Mouse (Mus musculus) stomach, embryonic 14.5 days (tissue): ENCODE results near the gene Styx. TPM values are rescaled to one million over a fixed set of nuclear protein-coding genes. Genes with fewer than 3 reads are reported as not detected.
A peak's percentile ranks its signal among the peaks of the same experiment; 100 is the strongest.
"Not testable (repeated sequence)": the region's sequence is repeated elsewhere in the genome, so short reads cannot be mapped to it uniquely, and the experiment has no call there.

Experiments
- ATAC-seq: fragments of 200-750 bp; cut with Nextera tagmentation; 2 replicates; pipeline ENCODE4 v1.8.0; 2017; ENCODE audit warnings: low read depth, moderate TSS enrichment; ENCODE audit not compliant: insufficient number of reproducible peaks, insufficient read depth, low FRiP score
- H3K27ac ChIP-seq: fragments of 300-500 bp; sonication (generic); 2 replicates; pipeline ENCODE4 v1.5.1; 2014; ENCODE audit warnings: mild to moderate bottlenecking, low read length, moderate library complexity, mixed read lengths
- H3K27me3 ChIP-seq: fragments of 300-500 bp; sonication (generic); 2 replicates; pipeline ENCODE4 v1.6.1; 2014; ENCODE audit warnings: low read length, control low read depth, mixed read lengths; ENCODE audit not compliant: control insufficient read depth, insufficient read depth
- H3K36me3 ChIP-seq: fragments of 300-500 bp; sonication (generic); 2 replicates; pipeline ENCODE4 v1.6.1; 2014; ENCODE audit warnings: mild to moderate bottlenecking, control low read depth, low read length, moderate library complexity, mixed read lengths; ENCODE audit not compliant: control insufficient read depth, insufficient read depth
- H3K4me1 ChIP-seq: fragments of 300-500 bp; sonication (generic); 2 replicates; pipeline ENCODE4 v1.6.1; 2014; ENCODE audit warnings: low read length, control low read depth, mixed read lengths; ENCODE audit not compliant: control insufficient read depth, insufficient read depth
- H3K4me2 ChIP-seq: fragments of 300-500 bp; sonication (generic); replicated peaks from 2 replicates; pipeline ENCODE4 v1.6.1; 2014; ENCODE audit warnings: low read depth, low read length, control low read depth
- H3K4me3 ChIP-seq: fragments of 300-500 bp; sonication (generic); 2 replicates; pipeline ENCODE4 v1.5.1; 2014; ENCODE audit warnings: low read depth, low read length, control low read depth
- H3K9ac ChIP-seq: fragments of 300-500 bp; sonication (generic); replicated peaks from 2 replicates; pipeline ENCODE4 v1.6.1; 2014; ENCODE audit warnings: low read depth, mild to moderate bottlenecking, control low read depth, low read length, moderate library complexity, mixed read lengths
- H3K9me3 ChIP-seq: fragments of 300-500 bp; sonication (generic); 2 replicates; pipeline ENCODE4 v1.6.1; 2016; ENCODE audit warnings: low read depth, low read length, control low read depth; ENCODE audit not compliant: control insufficient read depth
- WGBS: fragments of 180-500 bp; shearing (Covaris S2); extraction: QIAGEN DNeasy Blood & Tissue Kit; methylation state at CpG from one replicate; pipeline ENCODE4 v1.1.7; 2014; 5-methylcytosine and 5-hydroxymethylcytosine counted together
- polyA plus RNA-seq: library from polyadenylated mRNA; unstranded; fragments of >200 nt; fragmentation: Nextera tagmentation; extraction: Ambion mirVana; gene quantifications from 2 replicates; pipeline ENCODE4 v1.2.1, GENCODE M21; 2014

Styx gene
- polyA plus RNA-seq, 1 experiment from 2014 or later = 75.3 TPM

DNA sequence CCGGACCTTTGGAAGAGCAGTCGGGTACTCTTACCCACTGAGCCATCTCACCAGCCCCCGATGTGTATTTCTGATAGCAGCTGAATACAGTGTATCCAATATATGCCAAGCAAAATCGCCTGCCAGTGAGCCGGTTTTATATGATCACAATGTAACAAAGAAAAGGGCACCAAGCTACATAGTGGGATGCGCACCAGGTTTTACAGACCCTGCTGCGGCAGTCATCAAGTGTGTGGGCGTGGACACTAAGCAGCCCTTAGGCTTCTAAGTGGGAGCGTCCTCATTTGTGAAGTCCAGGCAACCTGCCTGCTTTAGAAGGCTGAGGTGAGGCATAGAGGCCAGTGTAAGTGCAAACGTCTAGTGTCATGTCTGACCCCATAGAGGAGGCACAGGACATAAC, 109.6 kb downstream of the Styx start:
- peaks cover 32% of the 10 kb centered on the region for H3K36me3 ChIP-seq
- H3K27me3 ChIP-seq = no peaks in the 10 kb centered on the region
- 91% methylated on average over 10 of the region's 10 CpGs for WGBS
- H3K4me3 ChIP-seq = no peak overlapping the region
- no peak for ATAC-seq
- H3K4me1 ChIP-seq = peaks cover 20% of the 10 kb centered on the region; the same call in 1 of the 2 replicates
- no peaks in the 10 kb centered on the region for H3K9me3 ChIP-seq
- no peak overlapping the region for H3K27ac ChIP-seq
- no peak overlapping the region for H3K4me2 ChIP-seq
- no peak overlapping the region for H3K9ac ChIP-seq

DNA sequence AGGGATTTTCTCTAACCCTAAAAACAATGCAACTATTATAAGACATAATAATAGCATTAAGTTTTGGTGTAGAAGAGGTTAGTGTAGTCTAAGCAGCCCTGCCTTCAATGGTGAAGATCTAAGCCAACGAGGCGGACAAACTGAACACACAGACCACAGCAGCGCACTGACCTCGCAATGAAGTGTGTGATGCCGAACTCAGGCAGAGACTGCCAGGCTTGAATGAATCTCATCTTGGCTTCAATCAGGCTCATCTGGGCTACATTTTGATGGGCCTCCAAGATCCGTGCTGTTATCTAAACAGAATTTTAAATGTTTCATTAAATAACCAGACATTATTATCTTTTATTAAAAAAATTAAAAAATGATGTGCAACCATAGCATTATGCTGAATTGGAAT, 111.1 kb downstream of the Styx start:
- peaks cover 41% of the 10 kb centered on the region for H3K36me3 ChIP-seq
- H3K9ac ChIP-seq = no peak overlapping the region
- H3K27ac ChIP-seq = no peak overlapping the region
- H3K4me2 ChIP-seq = no peak overlapping the region
- H3K4me1 ChIP-seq = peaks cover 12% of the 10 kb centered on the region; the same call in 1 of the 2 replicates
- no peaks in the 10 kb centered on the region for H3K27me3 ChIP-seq
- ATAC-seq = no peak
- H3K9me3 ChIP-seq = no peaks in the 10 kb centered on the region
- 98% methylated on average over 6 of the region's 6 CpGs for WGBS
- no peak overlapping the region for H3K4me3 ChIP-seq

DNA sequence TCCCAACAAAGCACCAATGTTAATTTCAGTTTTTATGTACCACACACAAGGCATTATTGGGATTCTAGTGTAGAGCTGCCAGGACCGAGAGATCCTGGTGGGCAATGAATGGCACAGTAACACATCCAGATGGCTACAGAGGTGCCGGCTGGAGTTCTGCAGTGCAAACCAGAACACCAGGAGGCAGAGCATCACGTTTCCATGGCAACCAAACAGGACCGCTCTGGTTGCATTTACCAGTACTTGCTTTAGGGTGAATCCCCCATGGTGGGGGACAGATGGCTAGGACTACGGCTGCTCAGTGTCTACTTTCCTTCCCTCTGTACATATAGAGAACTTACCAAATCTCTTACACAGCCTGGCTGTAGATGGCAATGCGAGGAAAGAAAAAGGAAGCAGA, 111.5 kb downstream of the Styx start:
- Histone ChIP-seq H3K9ac (no peak overlapping the region), H3K9me3 (no peaks in the 10 kb centered on the region), H3K27ac (no peak overlapping the region), H3K4me1 (peaks cover 9% of the 10 kb centered on the region; the same call in 1 of the 2 replicates), H3K4me3 (no peak overlapping the region), H3K27me3 (no peaks in the 10 kb centered on the region), H3K36me3 (peaks cover 46% of the 10 kb centered on the region), H3K4me2 (no peak overlapping the region)
- ATAC-seq = no peak
- WGBS = 67% methylated on average over 6 of the region's 6 CpGs

DNA sequence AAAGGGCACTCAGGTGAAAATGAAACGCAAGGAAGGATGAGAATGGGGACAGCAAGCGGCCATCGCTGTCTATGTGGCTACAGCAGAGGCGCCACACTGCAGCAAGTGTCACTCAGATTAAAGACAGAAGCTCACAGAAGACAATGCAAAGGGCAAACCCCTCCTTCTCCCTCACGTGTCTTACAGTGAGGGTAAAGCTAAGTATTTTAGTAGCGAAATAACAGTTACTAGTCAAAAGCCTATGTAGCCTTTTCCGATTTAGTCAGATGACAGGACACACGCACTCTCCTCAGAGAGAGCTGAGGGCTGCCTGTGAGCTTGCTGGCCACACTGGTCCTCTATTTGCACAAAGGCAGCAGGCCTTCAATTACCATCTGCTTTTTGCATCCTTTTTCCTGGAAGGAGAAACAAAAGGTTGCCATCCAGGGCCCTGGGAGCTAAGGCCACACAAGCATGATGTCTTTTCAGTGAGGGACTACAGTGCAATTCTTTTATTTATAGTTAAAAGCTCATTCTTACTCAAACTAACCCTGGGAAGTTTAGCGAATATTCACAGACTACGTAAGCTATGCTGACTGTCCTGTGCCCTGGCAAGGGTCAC, 112.1 kb downstream of the Styx start:
- H3K4me3 ChIP-seq = no peak overlapping the region
- no peak overlapping the region for H3K4me2 ChIP-seq
- 68% methylated on average over 10 of the region's 10 CpGs for WGBS
- ATAC-seq = no peak
- H3K4me1 ChIP-seq = peaks cover 9% of the 10 kb centered on the region; the same call in 1 of the 2 replicates
- H3K9me3 ChIP-seq = no peaks in the 10 kb centered on the region
- H3K27ac ChIP-seq = peak overlapping the region; percentile 56; the same call in 1 of the 2 replicates
- no peak overlapping the region for H3K9ac ChIP-seq
- peaks cover 52% of the 10 kb centered on the region for H3K36me3 ChIP-seq
- no peaks in the 10 kb centered on the region for H3K27me3 ChIP-seq

DNA sequence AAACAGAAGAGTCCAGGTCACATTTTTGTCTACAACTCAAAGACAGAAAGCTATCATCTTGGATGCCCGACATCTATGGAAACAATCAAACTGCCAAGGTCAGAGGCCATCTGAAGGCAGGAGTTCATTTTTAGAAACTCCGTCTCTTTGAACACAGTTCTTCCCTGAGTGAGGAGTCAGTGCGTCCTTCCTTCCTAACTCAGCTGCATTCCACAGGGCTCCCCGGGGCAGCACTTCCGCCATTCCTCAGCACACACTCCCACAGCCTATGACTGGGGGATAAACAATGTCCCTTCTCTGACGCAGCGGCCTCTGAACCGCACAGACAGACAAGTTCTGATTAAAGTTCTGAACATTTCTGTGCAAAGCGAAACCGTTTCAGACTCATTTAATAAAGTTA, 112.7 kb downstream of the Styx start:
- Histone ChIP-seq H3K9ac (no peak overlapping the region), H3K27me3 (no peaks in the 10 kb centered on the region), H3K27ac (peak overlapping the region; percentile 56; the same call in 1 of the 2 replicates), H3K4me1 (peaks cover 9% of the 10 kb centered on the region; the same call in 1 of the 2 replicates), H3K36me3 (peaks cover 55% of the 10 kb centered on the region), H3K4me2 (no peak overlapping the region), H3K9me3 (no peaks in the 10 kb centered on the region), H3K4me3 (no peak overlapping the region)
- ATAC-seq = peak; percentile 81; the same call in 1 of the 2 replicates
- 7% methylated on average over 10 of the region's 10 CpGs for WGBS

DNA sequence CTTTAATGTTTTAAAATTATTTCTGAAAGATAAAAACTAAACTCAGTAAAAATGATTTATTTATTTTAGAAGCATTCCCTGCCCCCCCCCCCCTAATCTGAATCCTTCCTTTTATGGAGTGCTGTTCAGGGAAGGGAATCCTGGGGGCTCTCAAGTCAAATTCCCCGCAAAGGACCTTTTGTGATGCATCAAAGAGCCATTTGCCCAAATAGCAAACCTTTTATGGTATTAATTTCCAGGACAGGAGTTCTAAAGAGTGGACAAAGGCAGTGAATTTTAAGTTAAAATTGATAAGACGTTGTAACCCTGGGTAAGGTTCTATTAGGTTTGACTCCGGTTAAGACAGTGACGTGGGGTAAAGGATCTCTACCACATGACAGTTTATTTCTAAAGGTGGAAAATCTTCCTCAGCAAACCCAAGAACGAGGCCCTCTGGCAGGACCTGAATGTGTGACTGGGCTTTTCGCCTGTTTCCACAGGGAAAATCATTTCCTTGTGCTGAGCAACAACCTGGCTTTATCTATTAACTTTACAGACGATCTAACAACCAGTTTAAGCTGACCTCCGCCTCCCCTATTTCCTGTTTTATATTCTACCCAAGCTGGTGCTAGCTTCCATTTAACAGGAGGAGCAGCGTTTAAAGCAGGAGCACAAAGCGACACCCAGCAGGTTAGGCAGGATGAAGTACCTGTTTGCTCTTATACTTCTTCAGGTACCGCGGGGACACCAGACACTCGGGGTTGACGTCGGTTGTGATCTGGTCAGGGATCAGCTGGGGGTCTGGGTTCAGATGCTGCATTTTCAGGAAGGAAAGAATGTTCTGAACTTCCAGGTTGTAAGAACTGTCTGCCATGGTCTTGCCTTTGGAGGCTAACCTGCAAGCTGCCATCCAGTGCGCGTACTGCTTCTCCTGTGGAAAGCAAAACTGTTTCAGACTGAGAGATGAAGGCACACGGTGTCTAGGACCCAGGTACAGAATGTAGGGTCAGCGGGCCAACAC, 113.4 kb downstream of the Styx start:
- peaks cover 9% of the 10 kb centered on the region; the same call in 1 of the 2 replicates for H3K4me1 ChIP-seq
- no peak overlapping the region for H3K4me2 ChIP-seq
- no peak for ATAC-seq
- H3K27me3 ChIP-seq = no peaks in the 10 kb centered on the region
- H3K27ac ChIP-seq = peak overlapping the region; percentile 56; the same call in 1 of the 2 replicates
- H3K9ac ChIP-seq = no peak overlapping the region
- 63% methylated on average over 19 of the region's 19 CpGs for WGBS
- no peaks in the 10 kb centered on the region for H3K9me3 ChIP-seq
- H3K4me3 ChIP-seq = no peak overlapping the region
- peaks cover 59% of the 10 kb centered on the region for H3K36me3 ChIP-seq

DNA sequence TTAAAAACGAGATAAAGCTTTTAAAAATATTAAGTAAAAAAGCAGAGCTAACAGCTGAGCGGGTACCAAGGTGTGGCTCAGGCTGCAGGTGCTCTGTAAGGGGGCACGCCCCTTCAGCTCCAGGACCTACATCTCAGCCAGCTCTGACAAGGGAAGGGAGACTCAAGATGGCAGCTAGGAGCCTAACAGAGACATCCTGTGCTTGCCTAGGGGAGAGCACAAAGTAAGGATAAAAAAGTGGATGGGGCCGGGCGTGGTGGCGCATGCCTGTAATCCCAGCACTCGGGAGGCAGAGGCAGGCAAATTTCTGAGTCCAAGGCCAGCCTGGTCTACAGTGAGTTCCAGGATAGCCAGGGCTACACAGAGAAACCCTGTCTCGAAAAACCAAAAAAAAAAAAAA, 115.5 kb downstream of the Styx start:
- peaks cover 66% of the 10 kb centered on the region for H3K36me3 ChIP-seq
- WGBS = 95% methylated on average over 7 of the region's 8 CpGs
- H3K27ac ChIP-seq, H3K27me3 ChIP-seq, H3K4me2 ChIP-seq, H3K9ac ChIP-seq, H3K4me1 ChIP-seq, ATAC-seq, H3K4me3 ChIP-seq, H3K9me3 ChIP-seq: not testable (repeated sequence)

DNA sequence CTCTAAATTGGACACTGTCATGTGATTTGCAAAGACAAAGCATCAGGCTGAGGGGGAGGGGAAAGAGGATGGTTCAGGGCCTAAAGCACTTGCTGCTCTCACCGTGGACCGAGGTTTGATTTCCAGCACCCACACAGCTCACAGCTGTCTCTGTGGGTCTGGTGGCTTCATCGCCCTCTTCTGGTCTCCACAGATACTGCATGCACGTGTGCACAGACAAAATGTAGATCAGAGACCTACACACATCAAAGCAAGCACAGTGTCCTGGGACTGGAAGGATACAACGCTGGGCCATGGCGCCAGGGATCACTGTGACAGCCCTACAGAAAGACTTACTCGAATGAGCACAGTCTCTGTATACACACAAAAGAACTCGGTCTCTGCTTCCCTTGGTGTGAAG, 118.6 kb downstream of the Styx start:
- ATAC-seq = no peak
- Histone ChIP-seq H3K4me1 (peaks cover 2% of the 10 kb centered on the region; the same call in 1 of the 2 replicates), H3K9me3 (no peaks in the 10 kb centered on the region), H3K4me2 (no peak overlapping the region), H3K27ac (no peak overlapping the region), H3K9ac (no peak overlapping the region), H3K36me3 (peaks cover 73% of the 10 kb centered on the region), H3K27me3 (no peaks in the 10 kb centered on the region), H3K4me3 (no peak overlapping the region)
- WGBS = 91% methylated on average over 8 of the region's 8 CpGs
